Mouse (Mus musculus) layer of hippocampus, adult 2 months (tissue): Measurements from ENCODE around the gene Cryba4. TPM values are rescaled to one million over a fixed set of nuclear protein-coding genes. Genes with fewer than 3 reads are reported as not detected.
A peak's percentile ranks its signal among the peaks of the same experiment; 100 is the strongest.

ENCODE experiments used
- DNase-seq, 2 experiments: peaks; one replicate each; pipeline ENCODE4 v3.0.0; 2022; ENCODE audit warnings: low spot score in 2 of 2
- H3K27ac ChIP-seq: fragments of 200-600 bp; 2 replicates; pipeline ENCODE4 v1.8.1; 2022
- H3K4me3 ChIP-seq: fragments of 200-600 bp; 2 replicates; pipeline ENCODE4 v1.8.1; 2022; ENCODE audit warnings: mild to moderate bottlenecking
- CTCF ChIP-seq: fragments of 200-600 bp; conservative IDR thresholded peaks from 2 replicates; pipeline ENCODE4 v1.8.1; 2022; ENCODE audit warnings: antibody characterized with exemption, mild to moderate bottlenecking, moderate library complexity
- total RNA-seq, 2 experiments: library from RNA; stranded (reverse); gene quantifications; 2 replicates each; pipeline ENCODE4 v1.2.3; 2021

Cryba4 gene
- total RNA-seq, 2 experiments from 2014 or later: 1.0 to 1.5 TPM

DNA sequence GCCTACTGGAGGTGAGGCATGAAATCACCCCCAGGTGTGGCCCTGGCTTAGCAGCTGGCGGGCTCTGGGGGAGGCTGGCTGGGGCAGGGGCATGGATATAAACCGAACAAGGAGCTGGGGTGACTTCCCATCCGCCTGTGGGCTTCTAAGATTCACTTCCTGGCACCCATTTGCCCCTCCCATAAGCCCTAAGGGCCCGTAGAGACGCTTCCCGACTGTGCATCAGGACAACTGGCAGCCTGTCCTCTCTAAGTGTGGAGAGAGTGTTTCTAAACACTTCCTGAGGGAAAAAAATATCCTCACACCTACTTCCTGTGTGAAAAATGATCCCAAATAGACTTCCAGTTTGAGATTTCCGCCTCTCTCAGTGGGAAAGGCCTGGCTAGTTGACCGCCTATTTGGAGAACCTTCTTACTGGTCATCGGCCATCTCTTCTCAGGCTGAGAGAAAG is 36.5 kb downstream of the Cryba4 start:
- Histone ChIP-seq H3K4me3 (no peak overlapping the region; the same call in 1 of the 2 replicates), H3K27ac (peak overlapping the region; percentile 71)
- no peak for DNase-seq
- no peak for TF ChIP-seq CTCF

DNA sequence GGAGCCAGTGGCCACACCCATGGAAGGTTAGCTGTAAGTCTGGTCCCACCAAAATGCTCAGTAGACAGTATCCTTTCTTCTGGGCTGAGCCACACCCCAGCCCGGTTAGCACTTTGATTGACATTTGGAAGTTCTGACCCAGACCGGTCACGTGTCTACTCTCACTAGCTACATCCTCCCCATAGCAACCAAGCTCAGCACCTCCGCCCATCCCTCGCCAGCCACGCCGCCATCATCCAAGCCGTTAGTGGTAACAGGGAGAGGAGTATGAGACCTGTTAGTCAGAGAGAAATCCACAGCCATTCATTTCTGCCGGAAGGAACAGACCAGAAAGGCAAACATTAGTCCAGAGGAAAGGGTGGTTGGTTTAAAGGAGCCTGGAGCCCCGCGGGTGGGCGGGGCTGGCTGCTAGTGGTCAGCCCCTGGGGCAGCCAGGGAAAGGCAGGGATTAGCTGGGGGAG is 37.0 kb downstream of the Cryba4 start:
- DNase-seq: peak in 1 of 2 experiments; percentile 70
- H3K4me3 ChIP-seq: no peak overlapping the region; the same call in 1 of the 2 replicates
- no peak for TF ChIP-seq CTCF
- H3K27ac ChIP-seq: peak overlapping the region; percentile 71

DNA sequence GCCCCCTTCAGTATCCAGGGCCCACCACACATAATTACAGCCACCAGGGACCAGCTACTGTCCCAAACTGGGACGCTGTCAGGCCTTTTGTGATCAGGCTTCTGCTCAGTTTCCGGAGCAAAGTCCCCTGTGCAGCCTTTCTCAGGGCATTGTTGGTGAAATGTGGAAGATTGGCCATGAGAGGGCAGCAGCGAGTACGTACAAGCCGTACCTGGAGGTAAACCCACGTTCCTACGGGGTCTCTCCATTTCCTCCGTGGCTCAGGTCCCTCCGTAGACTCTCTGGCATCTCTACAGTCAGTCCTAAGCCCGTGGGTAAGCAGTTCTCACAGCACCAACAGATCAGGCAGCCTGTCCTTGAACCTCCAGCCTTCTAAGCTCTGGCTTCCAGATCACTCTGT is 37.9 kb downstream of the Cryba4 start:
- TF ChIP-seq CTCF: peak; percentile 87
- Histone ChIP-seq H3K27ac (peak overlapping the region; percentile 71), H3K4me3 (no peak overlapping the region)
- DNase-seq: peak; percentile 68 to 81

DNA sequence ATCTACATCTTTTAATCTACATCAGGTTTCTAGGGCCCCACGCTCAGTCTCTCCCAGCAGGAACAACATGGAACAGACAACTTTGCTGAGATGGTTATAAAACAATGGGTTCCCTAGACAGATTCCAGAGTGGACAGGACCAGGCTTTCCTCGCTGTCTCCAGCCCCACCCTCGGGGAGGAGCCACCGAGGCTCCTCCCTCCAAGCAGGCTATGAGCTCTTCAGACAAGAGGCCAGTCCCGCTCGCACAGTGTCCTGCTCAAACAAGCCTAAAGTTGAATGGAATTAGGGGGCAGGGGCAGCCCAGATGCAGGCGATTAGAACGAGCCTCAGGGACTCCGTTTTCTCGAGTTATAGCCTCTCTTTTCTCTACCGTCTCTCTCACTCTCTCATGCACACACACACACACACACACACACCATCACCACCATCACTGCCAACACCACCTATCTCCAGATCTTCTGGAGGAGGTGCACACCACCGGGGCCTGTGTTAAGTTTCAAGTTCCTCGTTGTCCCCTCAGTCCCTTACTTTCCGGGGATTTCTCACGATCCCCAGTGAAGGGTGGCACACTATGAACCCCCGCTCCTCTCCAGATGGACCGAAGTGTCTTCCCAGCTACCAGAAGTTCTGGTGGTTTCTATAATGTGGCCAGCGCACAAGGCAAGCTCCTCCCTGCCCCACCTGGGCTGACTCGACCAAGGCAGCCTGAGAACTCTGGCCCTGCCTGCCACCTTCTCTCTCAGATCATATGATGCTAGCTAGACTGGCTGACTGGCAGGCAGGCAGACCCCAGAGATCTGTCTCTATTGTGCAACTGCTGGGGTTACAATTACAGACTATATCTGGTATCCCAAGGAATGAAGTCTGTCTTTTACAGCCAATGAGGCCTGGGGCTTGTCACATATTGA is 38.7 kb downstream of the Cryba4 start:
- DNase-seq: no peak
- H3K27ac ChIP-seq: peak overlapping the region; percentile 71
- no peak overlapping the region for H3K4me3 ChIP-seq
- TF ChIP-seq CTCF: no peak

DNA sequence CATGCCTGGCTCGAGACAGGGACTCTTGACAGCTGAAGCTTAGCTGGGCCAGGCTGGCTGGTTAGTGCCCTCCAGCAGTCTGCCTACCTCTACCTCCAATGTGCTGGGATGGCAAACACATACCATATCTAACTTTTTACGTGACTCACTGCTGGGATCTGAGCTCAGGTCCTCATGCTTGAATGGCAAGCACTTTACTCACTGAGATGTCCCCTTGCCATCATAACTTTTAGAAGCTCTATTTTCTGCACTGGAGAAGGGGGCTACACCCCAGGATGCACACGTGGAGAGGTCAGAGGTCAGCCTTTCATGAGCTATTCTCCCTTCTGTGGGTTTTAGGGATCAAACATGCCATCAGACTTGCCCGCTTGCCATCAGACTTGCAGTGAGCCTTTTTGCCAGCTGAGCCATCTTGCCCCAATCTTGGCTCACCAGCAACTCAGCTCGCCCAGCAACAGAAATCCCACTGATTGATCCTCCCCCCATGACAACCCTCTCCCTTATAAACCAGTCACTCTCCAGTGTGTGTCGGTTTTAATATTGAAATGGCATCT is 39.5 kb downstream of the Cryba4 start:
- Histone ChIP-seq H3K4me3 (no peak overlapping the region), H3K27ac (peak overlapping the region; percentile 14; the same call in 1 of the 2 replicates)
- TF ChIP-seq CTCF: no peak
- no peak for DNase-seq

DNA sequence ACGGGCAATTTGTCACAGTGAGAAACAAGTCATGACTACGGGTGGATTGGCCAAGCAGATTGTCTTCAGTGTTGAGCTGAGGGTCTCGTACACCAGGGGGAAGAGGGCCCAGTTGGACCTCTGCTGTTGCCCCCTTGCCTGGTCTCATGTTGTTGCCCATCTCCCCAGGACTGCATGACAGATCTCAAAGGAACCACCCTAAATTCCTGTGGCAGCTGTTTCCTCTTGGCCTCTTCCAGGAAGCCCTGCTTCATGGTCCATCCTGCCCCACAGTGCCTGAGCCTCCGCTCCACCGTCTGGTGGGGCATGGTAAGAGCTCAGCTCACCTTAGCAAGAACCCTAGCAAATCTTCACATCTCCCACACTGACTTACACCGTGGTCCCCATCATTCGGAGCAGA is 40.4 kb downstream of the Cryba4 start:
- H3K27ac ChIP-seq: no peak overlapping the region
- no peak overlapping the region for H3K4me3 ChIP-seq
- no peak for TF ChIP-seq CTCF
- DNase-seq: no peak

DNA sequence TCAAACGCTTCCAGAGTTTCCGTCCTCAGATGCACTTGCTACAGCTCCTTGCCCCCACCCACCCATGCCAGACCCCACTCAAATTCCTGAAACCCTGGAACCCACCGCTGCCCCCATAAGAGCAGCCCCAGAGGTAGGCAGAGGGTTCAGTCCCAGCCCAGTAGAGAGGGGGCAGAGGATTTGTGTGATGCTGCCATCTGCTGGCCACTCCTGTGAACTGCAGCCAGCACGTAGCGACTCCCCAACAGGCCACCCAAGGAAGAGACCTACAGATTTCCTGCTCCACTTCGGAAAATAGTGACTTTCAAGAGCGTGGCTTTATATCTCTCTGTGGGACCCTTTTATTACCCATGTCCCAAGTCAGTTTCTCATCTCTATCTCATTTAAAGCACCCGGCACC is 42.2 kb downstream of the Cryba4 start:
- peak; percentile 92 for TF ChIP-seq CTCF
- Histone ChIP-seq H3K27ac (no peak overlapping the region), H3K4me3 (no peak overlapping the region)
- peak in 1 of 2 experiments; percentile 76 for DNase-seq

DNA sequence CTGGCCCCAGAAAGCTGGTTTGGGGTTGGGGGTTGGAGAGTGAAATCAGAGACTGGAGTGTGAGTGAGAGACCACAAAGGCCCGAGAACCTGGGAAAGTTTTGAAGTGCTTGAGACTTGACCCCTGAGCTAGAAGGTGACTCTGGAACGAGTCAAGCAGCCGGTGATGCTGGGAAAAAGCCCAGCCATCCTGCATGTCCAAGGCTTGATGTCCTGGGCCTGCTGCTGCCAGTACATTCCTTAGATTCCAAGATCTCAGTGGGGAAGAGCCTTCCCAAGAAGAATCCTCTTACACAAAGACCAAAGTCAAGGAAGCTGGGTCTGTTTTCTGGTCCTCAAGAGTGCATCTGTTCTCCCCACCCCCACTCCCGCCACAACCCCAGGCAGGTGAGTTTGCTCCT is 44.0 kb downstream of the Cryba4 start:
- no peak overlapping the region for H3K27ac ChIP-seq
- TF ChIP-seq CTCF: no peak
- no peak overlapping the region for H3K4me3 ChIP-seq
- no peak for DNase-seq

DNA sequence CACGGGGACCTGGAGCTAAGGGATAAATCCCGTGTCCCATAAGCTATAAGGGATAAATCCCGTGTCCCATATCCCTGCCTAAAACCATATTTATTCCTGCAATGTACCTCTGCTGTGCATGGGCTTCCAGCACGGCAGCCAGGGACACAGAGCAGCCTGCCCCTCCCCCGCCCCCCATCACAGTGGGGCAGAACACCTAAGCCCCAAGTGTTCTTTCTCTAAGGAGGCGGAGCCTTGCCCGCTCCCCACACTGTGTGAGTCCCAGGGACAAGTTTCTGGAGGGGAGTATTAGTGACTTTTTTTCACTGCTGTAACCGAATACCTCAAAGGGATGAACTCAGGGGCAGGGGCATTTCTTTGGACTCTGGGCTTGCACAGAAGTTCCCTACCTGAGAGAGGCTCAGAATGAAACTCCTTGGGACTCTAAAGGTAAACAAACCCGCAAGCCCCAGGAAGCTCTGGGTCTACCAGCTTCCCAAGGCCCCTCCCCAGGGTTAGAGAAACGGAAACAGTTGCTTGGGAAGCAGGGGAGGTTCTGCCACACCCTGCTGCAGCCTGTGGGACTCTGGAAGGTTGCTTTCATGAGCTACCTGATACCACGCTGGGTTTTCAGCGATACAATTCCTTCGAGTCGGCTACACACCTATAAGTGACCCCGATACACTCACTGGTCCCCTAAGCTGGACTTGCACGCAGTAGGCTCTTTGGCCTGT is 45.6 kb downstream of the Cryba4 start:
- no peak for DNase-seq
- Histone ChIP-seq H3K4me3 (no peak overlapping the region), H3K27ac (no peak overlapping the region)
- no peak for TF ChIP-seq CTCF

DNA sequence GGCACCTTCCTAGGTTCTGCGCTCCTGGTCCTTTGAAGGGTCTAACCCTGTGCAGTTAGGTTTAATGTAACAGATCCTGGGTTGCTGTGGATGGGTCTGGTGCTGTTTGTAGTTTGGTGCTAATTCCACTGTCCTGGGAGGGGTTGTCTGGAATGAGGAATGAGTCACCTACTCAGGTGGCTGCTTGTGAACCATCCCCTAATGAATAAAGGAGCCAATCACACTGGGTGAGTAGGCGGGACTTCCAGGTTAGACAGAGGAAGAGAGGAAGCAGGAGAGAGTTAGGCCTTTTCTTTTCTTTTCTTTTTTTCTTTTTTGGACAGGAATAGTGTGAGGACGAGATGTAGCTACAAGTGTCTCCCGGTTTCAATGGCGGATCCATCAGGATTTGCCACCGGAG is 52.7 kb downstream of the Cryba4 start:
- TF ChIP-seq CTCF: no peak
- Histone ChIP-seq H3K27ac (no peak overlapping the region), H3K4me3 (no peak overlapping the region)
- no peak for DNase-seq

Other genes with a start within 250 kb of the Cryba4 start
- gene Crybb1, start 3.3 kb upstream of the Cryba4 start, total RNA-seq: 1 to 10 TPM; 6.4 to 7.8 TPM
- 10 to 100 TPM; 45.3 to 45.4 TPM for gene Tpst2, start 24.2 kb upstream of the Cryba4 start, total RNA-seq
- 10 to 100 TPM; 40.6 to 40.8 TPM for gene Tfip11, start 73.8 kb upstream of the Cryba4 start, total RNA-seq
- gene Srrd, start 90.5 kb upstream of the Cryba4 start, total RNA-seq: 10 to 100 TPM; 21.4 to 30.4 TPM
- 10 to 100 TPM; 30.3 to 37.5 TPM for gene Hps4, start 90.6 kb upstream of the Cryba4 start, total RNA-seq
- gene Gm6583, start 103.5 kb upstream of the Cryba4 start, total RNA-seq: not detected
- gene Asphd2, start 142.3 kb upstream of the Cryba4 start, total RNA-seq: 100 to 1,000 TPM; 223 to 224 TPM
- gene Gm6588, start 196.9 kb upstream of the Cryba4 start, total RNA-seq: not detected